Mouse (Mus musculus): ENCODE data around the gene Rnf212b.

The Rnf212b gene

GRCm38 (mm10) chr14:54875844-54876538 lies 62.0 kb downstream of the Rnf212b start:
- peak; percentile 24 for DNase-seq (ENCODE audit: low spot score)

GRCm38 (mm10) chr14:54876539-54877047 lies 62.7 kb downstream of the Rnf212b start:
- peak; percentile 91 for DNase-seq (ENCODE audit: low spot score)

GRCm38 (mm10) chr14:54877048-54877715 lies 63.2 kb downstream of the Rnf212b start, which contains the start of gene Ppp1r3e:
Gene Ppp1r3e (minus strand): TSS chr14:54877550.
- DNase-seq (ENCODE audit: low spot score): peak; percentile 65

- peak; percentile 88 for DNase-seq (ENCODE audit: low spot score)
These were observed 69.4 kb downstream of the Rnf212b start, which contains the start of the genes Bcl2l2 and Gm20521 for GRCm38 (mm10) chr14:54883154-54884021. Gene Bcl2l2 (plus strand): TSS chr14:54883377. Gene Gm20521 (plus strand): TSS chr14:54883441.

- no peak for DNase-seq (ENCODE audit: low spot score)
These were observed 70.2 kb downstream of the Rnf212b start for GRCm38 (mm10) chr14:54884022-54884712.

GRCm38 (mm10) chr14:54885309-54885708 lies 71.4 kb downstream of the Rnf212b start:
- no peak for DNase-seq (ENCODE audit: low spot score)

- DNase-seq (ENCODE audit: low spot score): no peak
These were observed 78.3 kb downstream of the Rnf212b start, which contains the start of gene Pabpn1 for GRCm38 (mm10) chr14:54892200-54892599. Gene Pabpn1 (plus strand): TSS chr14:54892500.

GRCm38 (mm10) chr14:54893651-54894181 lies 79.8 kb downstream of the Rnf212b start:
- DNase-seq (ENCODE audit: low spot score): peak; percentile 99

GRCm38 (mm10) chr14:54894296-54895151 lies 80.6 kb downstream of the Rnf212b start:
- peak; percentile 58 for DNase-seq (ENCODE audit: low spot score)

GRCm38 (mm10) chr14:54897445-54897844 lies 83.5 kb downstream of the Rnf212b start:
- no peak for DNase-seq (ENCODE audit: low spot score)

- peak; percentile 93 for DNase-seq (ENCODE audit: low spot score)
These were observed 86.4 kb downstream of the Rnf212b start for GRCm38 (mm10) chr14:54900383-54900782.

GRCm38 (mm10) chr14:54903641-54904040 lies 89.7 kb downstream of the Rnf212b start:
- no peak for DNase-seq (ENCODE audit: low spot score)
